Mouse (Mus musculus): ENCODE measurements at regions not wholly inside any gene's neighbourhood (a gene's known extent, or its start where the extent isn't known, plus 50 kb on each side); places are given as distances from the start of the nearest gene placed in this dataset.

GRCm38 (mm10) chr6:66472697-66473096, 62.5 kb upstream of the Mad2l1 start:
- intact Hi-C loops (cut with DNase I) = no loop called here
- DNase-seq (ENCODE audit: low spot score in 2 of 2) = no peak

DNA sequence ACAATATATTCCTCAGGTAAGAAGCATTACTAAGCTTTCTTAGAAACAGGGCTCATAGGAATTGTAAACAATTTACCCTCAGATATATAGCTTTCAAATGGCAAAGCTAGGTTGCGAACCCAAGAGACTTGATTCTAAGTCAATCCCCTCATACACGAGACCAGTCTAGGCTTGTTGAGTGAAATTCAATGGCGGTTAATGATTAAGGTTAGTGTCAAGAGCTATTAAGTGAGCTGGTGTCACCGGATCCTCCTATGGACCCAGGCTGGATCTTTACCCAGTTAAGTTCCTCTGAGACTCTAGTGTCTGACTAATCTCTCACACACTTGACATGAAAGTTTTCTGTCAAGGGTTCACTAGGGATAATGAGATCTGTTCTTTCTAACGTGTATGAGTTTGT, 57.6 kb upstream of the Mad2l1 start:
- intact Hi-C loops (cut with DNase I) = no loop called here

GRCm38 (mm10) chr6:66478326-66478964, 56.7 kb upstream of the Mad2l1 start:
- intact Hi-C loops (cut with DNase I) = no loop called here
- no peak for DNase-seq (ENCODE audit: low spot score in 2 of 2)

More for the DNA sequence above, 57.6 kb upstream of the Mad2l1 start:
- DNase-seq (ENCODE audit: low spot score in 2 of 2) = no peak

- intact Hi-C loops (cut with DNase I) = no loop called here
- no peak for DNase-seq (ENCODE audit: low spot score in 2 of 2)
Measured at GRCm38 (mm10) chr6:66479576-66479975, 55.6 kb upstream of the Mad2l1 start.

DNA sequence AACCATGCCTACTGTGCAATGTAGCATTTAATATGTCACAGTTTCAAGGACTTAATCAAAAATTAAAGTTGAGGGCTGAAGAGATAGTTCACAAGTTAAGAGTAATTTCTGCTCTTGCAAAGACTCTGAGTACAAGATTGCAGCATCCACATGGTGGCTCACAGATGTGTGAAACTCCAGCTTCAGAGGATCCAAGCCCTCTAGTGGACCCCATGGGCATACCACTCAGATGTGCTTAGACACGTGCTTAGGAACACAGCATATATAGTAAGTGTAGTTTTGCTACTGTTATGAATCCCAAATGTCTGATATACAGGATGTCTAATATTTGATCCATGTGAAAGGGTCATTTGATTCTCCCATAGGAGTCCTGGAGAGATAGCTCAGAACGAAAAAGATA, 55.0 kb upstream of the Mad2l1 start:
- peak in 1 of 2 experiments; percentile 6 for DNase-seq (ENCODE audit: low spot score in 2 of 2)
- intact Hi-C loops (cut with DNase I) = no loop called here

DNA sequence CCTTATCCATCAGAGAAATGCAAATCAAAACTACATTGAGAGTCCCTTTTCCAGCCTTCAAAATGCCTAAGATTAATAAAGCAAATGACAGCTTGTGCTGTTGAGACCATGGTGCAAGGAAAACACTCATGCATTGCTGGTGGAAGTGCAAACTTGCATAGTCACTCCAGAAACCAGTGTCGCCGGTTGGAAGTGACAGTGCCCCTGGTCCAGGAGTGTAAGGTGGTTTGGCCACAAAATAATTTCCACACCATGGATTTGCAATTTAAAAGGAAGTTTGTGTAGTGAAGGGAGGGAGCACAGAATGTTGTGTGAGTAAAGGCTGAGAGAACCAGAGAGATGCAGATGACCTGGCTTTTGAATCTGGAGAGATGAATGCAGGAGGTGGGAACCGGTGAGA, 52.4 kb upstream of the Mad2l1 start:
- no peak for DNase-seq (ENCODE audit: low spot score in 2 of 2)
- intact Hi-C loops (cut with DNase I) = no loop called here

Measured in left cerebral cortex, postnatal 14 days (tissue).